Mouse (Mus musculus): ENCODE measurements around the gene Lcn2. TPM values are rescaled to one million over a fixed set of nuclear protein-coding genes. Genes with fewer than 3 reads are reported as not detected.
A peak's percentile ranks its signal among the peaks of the same experiment; 100 is the strongest.

Lcn2 gene
- polyA plus RNA-seq, 1 experiment from 2014 or later = 0.91 TPM

DNA sequence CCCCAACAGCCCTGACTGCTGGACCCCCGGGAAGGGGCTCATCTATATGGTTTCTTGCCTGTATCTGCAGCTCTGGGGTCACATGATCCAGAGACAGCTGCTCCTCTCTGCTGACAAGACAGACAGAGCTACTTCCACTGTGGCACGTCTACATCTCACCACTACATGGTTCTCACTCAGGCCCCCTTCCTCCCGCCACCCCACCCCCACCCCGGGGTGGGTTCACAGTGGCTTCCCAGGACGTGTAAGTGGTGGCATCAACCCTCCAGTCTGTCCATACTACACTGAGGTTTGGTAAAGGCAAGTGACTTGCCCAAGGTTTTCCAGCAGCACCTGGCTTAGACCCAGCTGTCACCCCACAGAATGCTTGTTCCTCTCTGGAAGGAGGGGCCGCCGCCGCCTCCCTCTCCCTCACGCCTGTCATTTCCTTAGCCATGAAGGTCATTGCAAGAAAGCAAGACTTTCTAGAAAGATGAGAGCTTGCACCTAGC lies 36.5 kb downstream of the Lcn2 start:
- H3K27ac ChIP-seq (replicated peaks) = no peak overlapping the region
- H3K9me3 ChIP-seq = no peaks in the 10 kb centered on the region
- peak overlapping the region; percentile 86; the same call in 1 of the 2 replicates for H3K9ac ChIP-seq
- peaks cover 61% of the 10 kb centered on the region for H3K27me3 ChIP-seq (replicated peaks)
- no peaks in the 10 kb centered on the region for H3K36me3 ChIP-seq
- peaks cover 55% of the 10 kb centered on the region for H3K4me1 ChIP-seq
- WGBS = 45% methylated on average over 9 of the region's 9 CpGs
- H3K4me2 ChIP-seq = peak overlapping the region; percentile 98
- H3K4me3 ChIP-seq = peak overlapping the region; percentile 63
- ATAC-seq (ENCODE audit: extremely low read depth, insufficient number of reproducible peaks, low FRiP score, low TSS enrichment) = no peak

DNA sequence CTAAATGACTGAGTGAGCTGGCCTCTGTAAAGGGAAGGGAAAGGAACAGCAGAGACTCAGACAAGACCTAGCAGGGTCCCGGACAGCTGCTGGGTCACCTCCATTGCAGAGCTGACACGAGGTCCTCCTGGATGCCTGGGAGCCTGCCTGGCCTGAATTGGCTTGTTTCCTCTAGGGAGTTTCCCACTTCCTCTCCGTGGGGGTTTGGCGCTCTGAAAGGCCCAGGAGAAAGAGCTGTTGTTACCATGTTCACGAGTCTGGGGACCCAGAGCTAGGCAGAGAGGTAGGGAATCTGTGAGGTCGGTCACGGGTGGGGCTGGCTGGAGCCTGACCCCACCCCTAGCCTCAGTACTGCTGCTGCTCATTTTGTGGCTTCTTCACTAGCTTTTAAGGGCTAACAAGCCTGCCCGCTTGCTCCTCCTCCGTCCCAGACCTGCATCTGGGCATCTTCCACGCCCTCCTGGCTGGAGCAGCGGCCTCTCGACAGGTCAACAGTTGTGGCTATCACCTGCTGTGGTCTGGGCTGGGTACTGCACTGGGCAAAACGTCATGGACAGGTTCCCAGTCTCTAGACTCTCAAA lies 37.5 kb downstream of the Lcn2 start:
- Histone ChIP-seq H3K4me1 (peaks cover 50% of the 10 kb centered on the region), H3K9ac (no peak overlapping the region), H3K9me3 (no peaks in the 10 kb centered on the region), H3K36me3 (no peaks in the 10 kb centered on the region), H3K27ac (replicated peaks) (no peak overlapping the region), H3K4me3 (no peak overlapping the region), H3K27me3 (replicated peaks) (peaks cover 61% of the 10 kb centered on the region), H3K4me2 (no peak overlapping the region)
- ATAC-seq (ENCODE audit: extremely low read depth, insufficient number of reproducible peaks, low FRiP score, low TSS enrichment) = no peak
- WGBS = 45% methylated on average over 13 of the region's 13 CpGs

DNA sequence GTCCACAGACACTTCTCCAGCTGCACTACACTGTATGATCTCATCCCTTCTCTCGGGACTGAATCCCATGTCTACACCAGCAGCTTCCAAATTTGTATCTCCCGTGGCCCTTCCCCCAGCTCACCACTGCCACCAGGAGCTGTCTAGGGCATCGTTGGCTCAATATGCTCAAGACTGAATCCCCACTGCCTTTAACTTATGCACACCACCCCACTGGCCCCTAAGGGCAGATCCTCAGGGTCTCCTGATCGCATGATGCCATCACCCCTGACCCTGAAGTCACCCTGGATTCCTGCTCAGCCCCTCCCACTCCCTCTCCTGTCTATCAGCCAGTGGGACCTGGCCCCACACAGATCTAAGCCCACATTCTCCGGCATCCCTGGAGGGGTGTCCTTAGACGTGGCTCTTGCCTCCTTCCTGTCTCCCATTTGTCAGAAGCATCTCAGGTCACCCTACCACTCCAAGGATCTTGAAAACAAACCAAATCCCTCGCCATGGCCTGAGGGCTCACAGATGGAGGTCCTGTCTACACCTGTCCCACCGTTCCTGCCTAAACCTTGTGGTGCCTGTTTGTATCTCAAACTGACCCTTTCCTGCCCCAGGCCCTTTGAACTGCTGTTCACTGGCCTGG lies 38.3 kb downstream of the Lcn2 start:
- H3K36me3 ChIP-seq = no peaks in the 10 kb centered on the region
- H3K9me3 ChIP-seq = no peaks in the 10 kb centered on the region
- 52% methylated on average over 8 of the region's 8 CpGs for WGBS
- no peak overlapping the region for H3K4me2 ChIP-seq
- ATAC-seq (ENCODE audit: extremely low read depth, insufficient number of reproducible peaks, low FRiP score, low TSS enrichment) = no peak
- no peak overlapping the region for H3K4me3 ChIP-seq
- H3K27ac ChIP-seq (replicated peaks) = no peak overlapping the region
- H3K27me3 ChIP-seq (replicated peaks) = peaks cover 61% of the 10 kb centered on the region
- no peak overlapping the region for H3K9ac ChIP-seq
- H3K4me1 ChIP-seq = peaks cover 47% of the 10 kb centered on the region

DNA sequence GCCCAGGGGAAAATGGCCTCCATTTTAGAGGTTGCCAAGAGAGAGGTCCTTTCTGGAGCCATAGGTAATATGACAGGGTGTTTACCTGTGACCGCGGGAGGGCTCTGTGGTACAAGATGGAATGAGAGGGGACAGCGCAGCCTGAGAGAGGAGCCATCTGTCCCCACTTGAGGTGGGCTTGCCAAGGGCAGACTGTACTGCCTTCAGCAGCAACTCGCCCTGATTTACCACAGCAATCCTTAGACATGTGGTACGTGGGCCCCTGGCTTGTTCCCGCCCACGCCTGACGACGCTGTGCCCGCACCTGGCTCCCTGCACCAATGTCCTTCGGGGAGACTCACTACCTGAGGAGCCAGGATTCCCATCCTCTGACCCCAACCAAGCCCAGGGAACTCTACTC lies 39.7 kb downstream of the Lcn2 start:
- 76% methylated on average over 11 of the region's 11 CpGs for WGBS
- no peaks in the 10 kb centered on the region for H3K9me3 ChIP-seq
- no peak for ATAC-seq (ENCODE audit: extremely low read depth, insufficient number of reproducible peaks, low FRiP score, low TSS enrichment)
- H3K36me3 ChIP-seq = no peaks in the 10 kb centered on the region
- H3K4me1 ChIP-seq = peaks cover 33% of the 10 kb centered on the region
- no peak overlapping the region for H3K4me2 ChIP-seq
- no peak overlapping the region for H3K9ac ChIP-seq
- peaks cover 61% of the 10 kb centered on the region for H3K27me3 ChIP-seq (replicated peaks)
- no peak overlapping the region for H3K27ac ChIP-seq (replicated peaks)
- H3K4me3 ChIP-seq = no peak overlapping the region

DNA sequence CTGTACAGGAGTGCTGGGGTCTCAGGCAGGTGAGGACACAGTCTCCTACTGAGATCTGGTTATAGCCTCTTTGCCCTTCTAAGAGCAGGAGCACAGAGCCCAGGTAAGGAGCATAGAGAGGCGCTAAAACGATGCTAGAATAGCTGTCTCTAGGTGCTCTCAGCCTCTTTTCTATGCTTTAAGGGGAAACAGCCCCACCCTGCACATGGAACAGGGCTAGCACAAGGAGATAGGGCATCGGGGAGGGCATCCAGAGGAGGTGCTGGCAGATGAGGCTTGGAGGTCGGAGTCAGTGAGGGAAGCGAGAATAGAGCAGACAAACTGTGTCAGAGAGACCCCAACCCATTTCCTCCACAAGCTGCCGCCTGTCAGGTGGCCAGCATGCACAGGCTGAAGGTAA lies 41.0 kb downstream of the Lcn2 start:
- no peaks in the 10 kb centered on the region for H3K9me3 ChIP-seq
- H3K36me3 ChIP-seq = no peaks in the 10 kb centered on the region
- WGBS = 47% methylated on average over 6 of the region's 6 CpGs
- no peak overlapping the region for H3K4me2 ChIP-seq
- ATAC-seq (ENCODE audit: extremely low read depth, insufficient number of reproducible peaks, low FRiP score, low TSS enrichment) = no peak
- H3K4me1 ChIP-seq = peaks cover 23% of the 10 kb centered on the region
- no peak overlapping the region for H3K27ac ChIP-seq (replicated peaks)
- H3K9ac ChIP-seq = 0 out of 2 replicates have a peak overlapping the region, but pooled peaks have one; percentile 4
- peaks cover 53% of the 10 kb centered on the region for H3K27me3 ChIP-seq (replicated peaks)
- H3K4me3 ChIP-seq = no peak overlapping the region

DNA sequence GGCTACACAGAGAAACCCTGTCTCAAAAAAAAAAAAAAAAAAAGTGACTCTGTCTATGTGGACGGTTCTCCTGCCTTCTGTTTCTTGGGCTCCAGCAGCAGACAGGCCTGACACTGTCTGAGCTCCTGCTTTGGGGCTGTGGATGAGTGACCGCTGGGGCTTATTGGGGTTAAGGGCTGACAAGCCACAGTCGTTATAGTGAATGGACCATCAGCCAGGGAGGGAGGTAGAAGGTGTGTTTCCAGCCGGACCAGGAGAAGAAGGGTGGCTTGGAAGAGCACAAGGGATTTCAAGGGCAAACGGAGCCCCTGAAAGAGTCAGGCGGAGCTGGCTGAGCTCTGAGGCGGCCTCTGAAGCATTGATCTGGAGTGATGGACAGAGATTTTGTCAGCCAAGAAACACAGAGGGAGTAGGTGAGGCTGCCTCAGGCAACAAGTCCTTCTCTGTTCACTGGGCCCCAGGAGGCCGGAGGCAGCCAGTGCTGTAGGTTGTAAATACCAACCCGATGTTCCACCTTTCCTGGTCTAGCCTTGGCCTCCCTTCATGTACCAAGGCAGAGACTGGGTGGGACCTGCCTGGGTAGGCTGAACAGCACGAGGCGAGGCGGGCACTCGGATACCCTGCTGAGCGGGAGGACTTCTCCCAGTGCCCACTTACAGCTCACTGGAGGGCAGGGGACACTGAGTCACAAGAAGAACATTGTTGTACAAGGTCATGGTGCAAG lies 43.3 kb downstream of the Lcn2 start:
- no peaks in the 10 kb centered on the region for H3K9me3 ChIP-seq
- no peak overlapping the region for H3K4me2 ChIP-seq
- H3K4me1 ChIP-seq = peaks cover 4% of the 10 kb centered on the region; the same call in 1 of the 2 replicates
- peaks cover 37% of the 10 kb centered on the region for H3K27me3 ChIP-seq (replicated peaks)
- no peak overlapping the region for H3K9ac ChIP-seq
- 62% methylated on average over 14 of the region's 14 CpGs for WGBS
- H3K27ac ChIP-seq (replicated peaks) = no peak overlapping the region
- H3K4me3 ChIP-seq = no peak overlapping the region
- no peak for ATAC-seq (ENCODE audit: extremely low read depth, insufficient number of reproducible peaks, low FRiP score, low TSS enrichment)
- H3K36me3 ChIP-seq = no peaks in the 10 kb centered on the region

DNA sequence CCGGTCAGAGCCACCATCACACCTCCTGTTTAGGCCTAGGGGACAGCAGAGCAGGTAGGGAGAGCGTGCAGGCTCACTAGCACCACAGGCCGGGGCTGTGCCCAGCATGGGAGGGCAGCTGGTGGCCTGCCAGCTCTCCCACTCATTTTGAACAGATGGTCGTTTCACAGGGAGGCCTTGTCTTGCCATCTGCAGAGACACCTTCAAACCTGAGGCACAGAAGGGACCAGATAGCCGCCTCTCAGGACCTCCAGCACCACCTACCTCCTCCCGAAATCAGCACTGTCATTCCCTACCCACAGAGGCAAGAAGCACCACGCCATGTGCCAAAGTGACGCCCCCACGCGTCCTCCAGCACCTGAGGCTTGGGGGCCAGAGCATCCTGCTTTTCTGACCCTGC lies 44.0 kb downstream of the Lcn2 start:
- ATAC-seq (ENCODE audit: extremely low read depth, insufficient number of reproducible peaks, low FRiP score, low TSS enrichment) = no peak
- Histone ChIP-seq H3K4me2 (no peak overlapping the region), H3K9ac (no peak overlapping the region), H3K27ac (replicated peaks) (no peak overlapping the region), H3K4me3 (no peak overlapping the region), H3K36me3 (no peaks in the 10 kb centered on the region), H3K27me3 (replicated peaks) (peaks cover 31% of the 10 kb centered on the region), H3K4me1 (no peaks in the 10 kb centered on the region), H3K9me3 (no peaks in the 10 kb centered on the region)
- WGBS = 60% methylated on average over 10 of the region's 10 CpGs

DNA sequence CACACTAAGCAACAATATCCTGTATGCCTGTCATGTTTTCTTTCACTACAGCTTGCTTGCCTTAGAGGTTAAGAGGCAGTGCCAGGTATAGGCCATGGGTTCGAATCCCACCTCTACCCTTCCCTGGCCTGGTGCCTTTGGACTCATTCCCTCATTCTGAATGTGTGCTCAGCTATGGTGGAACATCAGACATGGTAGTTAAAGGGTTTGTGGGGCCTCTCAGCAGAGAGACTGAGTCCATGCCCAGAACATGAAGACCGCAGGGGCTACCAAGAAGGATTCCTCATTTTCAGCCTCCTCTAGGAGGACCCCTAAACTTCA lies 44.7 kb downstream of the Lcn2 start:
- no peak overlapping the region for H3K4me2 ChIP-seq
- no peak for ATAC-seq (ENCODE audit: extremely low read depth, insufficient number of reproducible peaks, low FRiP score, low TSS enrichment)
- no peak overlapping the region for H3K4me3 ChIP-seq
- no peaks in the 10 kb centered on the region for H3K9me3 ChIP-seq
- 84% methylated on average over 2 of the region's 2 CpGs for WGBS
- H3K36me3 ChIP-seq = peaks cover under 1% of the 10 kb centered on the region; the same call in 1 of the 2 replicates
- H3K27me3 ChIP-seq (replicated peaks) = peaks cover 24% of the 10 kb centered on the region
- no peak overlapping the region for H3K27ac ChIP-seq (replicated peaks)
- H3K9ac ChIP-seq = no peak overlapping the region
- H3K4me1 ChIP-seq = no peaks in the 10 kb centered on the region

DNA sequence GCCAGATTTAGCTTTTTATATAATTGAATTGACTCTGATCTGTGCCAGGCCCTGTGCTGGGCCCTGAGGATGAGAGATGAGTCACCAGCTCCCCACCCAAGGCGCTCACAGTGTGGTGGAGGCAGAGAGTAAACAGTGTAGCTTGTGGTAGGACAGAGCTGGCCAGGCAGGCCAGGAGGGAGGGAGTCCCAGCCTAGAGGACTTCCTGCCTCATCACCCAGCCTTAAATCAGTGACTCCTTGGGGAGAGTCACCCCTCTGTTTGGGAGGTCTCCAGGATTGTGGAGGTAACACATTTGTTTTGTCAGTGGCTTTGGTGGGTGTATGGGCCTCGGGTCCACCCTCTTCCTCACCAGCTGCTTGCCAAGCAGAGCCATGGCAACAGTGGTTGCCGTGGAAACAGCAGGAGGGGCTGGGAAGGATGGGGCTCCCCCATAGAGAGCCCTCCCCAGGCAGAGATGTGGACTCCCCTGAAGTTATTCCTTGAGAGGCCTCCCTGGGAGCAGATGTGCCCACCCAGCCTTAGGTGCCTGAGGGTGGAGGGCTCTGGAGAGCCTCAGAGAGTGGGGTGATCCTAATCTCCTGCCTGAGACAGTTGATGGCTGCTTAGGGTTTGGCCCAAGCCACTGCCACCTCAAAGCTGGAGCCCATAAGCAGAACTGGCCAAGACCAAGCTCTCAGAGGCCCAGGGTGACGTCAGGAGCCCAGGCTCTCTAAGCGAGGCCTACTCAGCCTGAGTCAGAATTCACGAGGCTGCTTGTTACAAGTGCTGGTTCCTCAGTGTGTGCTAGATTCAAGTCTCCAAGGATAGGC lies 45.3 kb downstream of the Lcn2 start:
- no peak for ATAC-seq (ENCODE audit: extremely low read depth, insufficient number of reproducible peaks, low FRiP score, low TSS enrichment)
- no peaks in the 10 kb centered on the region for H3K4me1 ChIP-seq
- H3K36me3 ChIP-seq = peaks cover 3% of the 10 kb centered on the region; the same call in 1 of the 2 replicates
- H3K27ac ChIP-seq (replicated peaks) = no peak overlapping the region
- WGBS = 60% methylated on average over 6 of the region's 6 CpGs
- no peak overlapping the region; the same call in 1 of the 2 replicates for H3K9ac ChIP-seq
- no peak overlapping the region for H3K4me2 ChIP-seq
- H3K9me3 ChIP-seq = no peaks in the 10 kb centered on the region
- H3K27me3 ChIP-seq (replicated peaks) = peaks cover 23% of the 10 kb centered on the region
- no peak overlapping the region for H3K4me3 ChIP-seq

DNA sequence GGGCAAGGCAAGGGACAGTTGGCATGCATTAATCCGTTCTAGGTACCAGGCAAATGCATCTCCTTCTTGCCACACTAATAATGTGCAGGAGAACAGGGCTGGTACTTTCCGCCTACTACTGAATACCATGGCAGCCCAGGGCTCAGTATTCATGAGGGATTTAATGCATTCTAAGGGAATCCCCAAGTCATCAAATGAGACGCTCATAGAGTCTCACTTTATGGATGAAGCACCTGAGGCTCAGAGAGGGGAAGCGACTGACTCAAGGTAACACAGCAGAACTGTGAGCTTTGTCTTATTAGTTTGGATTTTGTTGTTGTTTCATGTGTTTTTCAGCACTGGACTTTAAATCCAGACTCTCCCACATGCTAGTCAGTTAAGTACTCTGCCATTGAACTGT lies 46.0 kb downstream of the Lcn2 start:
- H3K4me1 ChIP-seq = no peaks in the 10 kb centered on the region
- H3K36me3 ChIP-seq = peaks cover 3% of the 10 kb centered on the region; the same call in 1 of the 2 replicates
- H3K4me2 ChIP-seq = no peak overlapping the region
- H3K9me3 ChIP-seq = no peaks in the 10 kb centered on the region
- H3K27me3 ChIP-seq (replicated peaks) = peaks cover 25% of the 10 kb centered on the region
- ATAC-seq (ENCODE audit: extremely low read depth, insufficient number of reproducible peaks, low FRiP score, low TSS enrichment) = no peak
- no peak overlapping the region for H3K27ac ChIP-seq (replicated peaks)
- no peak overlapping the region for H3K4me3 ChIP-seq
- WGBS = 82% methylated on average over 4 of the region's 4 CpGs
- H3K9ac ChIP-seq = no peak overlapping the region

DNA sequence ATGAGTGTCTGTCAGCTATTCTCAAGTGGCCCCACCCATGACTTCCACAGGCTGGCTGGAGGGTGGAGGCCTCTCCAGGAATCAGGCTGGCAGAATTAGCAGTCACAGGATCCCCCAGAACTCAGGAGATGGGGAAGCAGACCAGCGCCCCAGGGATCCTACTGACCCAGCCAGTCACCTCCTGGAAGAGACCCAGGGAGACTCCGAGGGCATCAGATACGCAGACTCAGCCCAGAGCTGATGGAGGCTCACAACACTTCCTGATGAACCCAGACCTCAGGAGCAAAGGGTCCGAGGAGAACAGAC lies 46.5 kb downstream of the Lcn2 start:
- Histone ChIP-seq H3K27me3 (replicated peaks) (peaks cover 24% of the 10 kb centered on the region), H3K27ac (replicated peaks) (no peak overlapping the region), H3K36me3 (peaks cover 3% of the 10 kb centered on the region; the same call in 1 of the 2 replicates), H3K4me3 (no peak overlapping the region), H3K4me2 (no peak overlapping the region), H3K9ac (no peak overlapping the region), H3K4me1 (no peaks in the 10 kb centered on the region), H3K9me3 (no peaks in the 10 kb centered on the region)
- 71% methylated on average over 4 of the region's 4 CpGs for WGBS
- ATAC-seq (ENCODE audit: extremely low read depth, insufficient number of reproducible peaks, low FRiP score, low TSS enrichment) = no peak

Measured in heart, embryonic 13.5 days (tissue).